Mouse (Mus musculus): ENCODE data around the gene Teddm1a. TPM values are rescaled to one million over a fixed set of nuclear protein-coding genes. Genes with fewer than 3 reads are reported as not detected.
"Not testable (repeated sequence)": the region's sequence is repeated elsewhere in the genome, so short reads cannot be mapped to it uniquely, and the experiment has no call there.

Gene Teddm1a
- polyA plus RNA-seq, 1 experiment from 2014 or later: not detected

DNA sequence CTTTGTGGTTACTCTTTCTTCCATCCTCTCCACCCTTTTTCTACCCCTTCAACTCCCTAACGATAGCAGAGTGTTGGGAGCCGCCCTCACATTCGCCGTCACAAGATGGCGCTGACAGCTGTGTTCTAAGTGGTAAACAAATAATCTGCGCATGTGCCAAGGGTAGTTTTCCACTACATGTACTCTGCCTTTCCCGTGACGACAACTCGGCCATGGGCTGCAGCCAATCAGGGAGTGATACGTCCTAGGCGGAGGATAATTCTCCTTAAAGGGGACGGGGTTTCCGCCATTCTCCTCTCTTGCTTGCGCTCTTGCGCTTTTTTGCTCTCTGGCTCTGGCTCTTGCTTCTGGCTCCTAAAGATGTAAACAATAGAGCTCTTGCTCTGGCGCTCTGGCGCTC is 11.2 kb upstream of the Teddm1a start:
- H3K36me3 ChIP-seq (replicated peaks; ENCODE audit: control insufficient read depth, insufficient read depth, low read depth, low read length); H3K4me2 ChIP-seq (ENCODE audit: low read depth, low read length); H3K27me3 ChIP-seq (ENCODE audit: control insufficient read depth, insufficient read depth, low read length); DNase-seq (ENCODE audit: low spot score); H3K4me3 ChIP-seq (ENCODE audit: low read depth, low read length); H3K9me3 ChIP-seq (replicated peaks; ENCODE audit: control insufficient read depth, low read length); H3K4me1 ChIP-seq (ENCODE audit: control insufficient read depth, insufficient read depth, low read length); H3K27ac ChIP-seq (replicated peaks; ENCODE audit: low read depth, low read length); H3K9ac ChIP-seq (replicated peaks; ENCODE audit: low read length); ATAC-seq (replicated peaks; ENCODE audit: insufficient number of reproducible peaks, low FRiP score, low TSS enrichment, low read depth): not testable (repeated sequence)
- 95% methylated on average over 17 of the region's 17 CpGs for WGBS

DNA sequence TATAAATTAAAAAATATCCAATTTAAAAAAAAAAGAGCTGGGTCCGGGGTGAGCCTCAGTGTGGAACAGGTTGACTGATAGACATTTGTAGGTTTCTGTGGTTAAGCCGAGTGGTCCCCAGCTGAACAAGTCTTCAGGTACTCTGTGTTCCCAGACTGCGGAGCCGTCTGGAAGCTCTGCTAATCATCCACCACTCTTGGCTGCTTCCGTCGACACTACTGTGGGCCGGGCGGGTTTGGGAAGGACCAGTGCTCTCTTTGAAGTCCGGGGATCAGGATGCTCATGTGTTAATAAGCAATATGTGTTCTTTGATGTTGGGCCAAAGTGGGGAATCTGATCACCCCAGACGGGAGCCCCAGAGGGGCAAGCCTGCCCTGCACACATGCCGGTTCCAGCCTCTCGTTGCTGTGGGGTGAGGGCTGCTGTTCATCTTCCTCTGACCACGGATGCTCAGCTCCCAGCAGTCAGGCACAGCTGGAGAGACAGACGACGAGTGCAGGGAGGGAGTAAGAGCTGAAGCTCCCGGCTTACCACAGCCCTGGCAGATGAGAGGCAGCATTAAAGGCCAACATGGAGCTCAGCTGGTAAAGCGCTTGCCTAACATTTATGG is 5.4 kb upstream of the Teddm1a start:
- ATAC-seq (replicated peaks; ENCODE audit: insufficient number of reproducible peaks, low FRiP score, low TSS enrichment, low read depth): no peak
- Histone ChIP-seq H3K27me3 (ENCODE audit: control insufficient read depth, insufficient read depth, low read length) (no peaks in the 10 kb centered on the region), H3K9ac (replicated peaks; ENCODE audit: low read length) (no peak overlapping the region), H3K4me1 (ENCODE audit: control insufficient read depth, insufficient read depth, low read length) (no peaks in the 10 kb centered on the region), H3K36me3 (replicated peaks; ENCODE audit: control insufficient read depth, insufficient read depth, low read depth, low read length) (no peaks in the 10 kb centered on the region), H3K4me2 (ENCODE audit: low read depth, low read length) (no peak overlapping the region), H3K4me3 (ENCODE audit: low read depth, low read length) (no peak overlapping the region), H3K27ac (replicated peaks; ENCODE audit: low read depth, low read length) (no peak overlapping the region), H3K9me3 (replicated peaks; ENCODE audit: control insufficient read depth, low read length) (no peaks in the 10 kb centered on the region)
- DNase-seq (ENCODE audit: low spot score): no peak
- WGBS: 37% methylated on average over 17 of the region's 17 CpGs

DNA sequence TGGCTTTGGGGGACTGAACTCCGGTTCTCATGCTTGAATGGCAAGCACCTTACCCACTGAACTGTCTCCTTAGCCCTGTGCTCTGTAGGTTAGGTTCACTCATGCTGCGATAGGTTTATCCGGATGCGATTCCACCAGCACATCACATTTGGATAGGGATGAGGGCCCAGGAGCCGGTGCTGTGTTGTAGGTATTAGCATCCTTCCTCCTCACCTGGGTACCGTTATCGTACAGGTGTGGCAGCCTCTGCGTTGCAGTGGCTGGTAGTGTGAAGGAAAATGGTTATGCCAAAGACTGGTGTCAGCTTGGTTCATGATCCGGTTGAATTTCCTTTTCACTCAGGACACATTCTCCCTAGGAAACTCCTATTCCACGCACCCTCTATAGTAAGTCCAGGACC is 1.4 kb upstream of the Teddm1a start:
- H3K4me3 ChIP-seq (ENCODE audit: low read depth, low read length): no peak overlapping the region
- no peaks in the 10 kb centered on the region for H3K9me3 ChIP-seq (replicated peaks; ENCODE audit: control insufficient read depth, low read length)
- no peak overlapping the region for H3K4me2 ChIP-seq (ENCODE audit: low read depth, low read length)
- WGBS: 96% methylated on average over 10 of the region's 10 CpGs
- H3K27ac ChIP-seq (replicated peaks; ENCODE audit: low read depth, low read length): no peak overlapping the region
- H3K36me3 ChIP-seq (replicated peaks; ENCODE audit: control insufficient read depth, insufficient read depth, low read depth, low read length): no peaks in the 10 kb centered on the region
- DNase-seq (ENCODE audit: low spot score): no peak
- H3K27me3 ChIP-seq (ENCODE audit: control insufficient read depth, insufficient read depth, low read length): no peaks in the 10 kb centered on the region
- H3K9ac ChIP-seq (replicated peaks; ENCODE audit: low read length): no peak overlapping the region
- ATAC-seq (replicated peaks; ENCODE audit: insufficient number of reproducible peaks, low FRiP score, low TSS enrichment, low read depth): no peak
- no peaks in the 10 kb centered on the region for H3K4me1 ChIP-seq (ENCODE audit: control insufficient read depth, insufficient read depth, low read length)

DNA sequence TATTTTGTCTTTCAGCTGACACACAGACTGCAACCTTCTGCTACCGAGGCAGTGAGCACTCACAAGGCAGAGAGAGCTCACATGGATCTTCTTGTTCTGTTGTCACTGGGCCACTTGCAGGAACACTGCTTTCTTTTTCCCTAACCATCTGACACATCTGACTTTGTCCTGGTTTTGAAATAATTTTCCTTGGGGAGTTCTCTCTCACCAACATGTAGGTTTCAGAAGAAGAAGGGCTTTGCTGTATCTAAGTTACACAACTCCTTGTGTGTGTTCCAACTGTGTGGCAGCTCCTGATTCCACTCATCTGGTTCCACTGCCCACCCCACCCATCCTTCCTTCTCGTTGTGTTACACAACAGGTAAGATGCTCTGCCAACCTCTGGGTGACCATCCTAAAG is 2.2 kb downstream of the Teddm1a start:
- Histone ChIP-seq H3K4me3 (ENCODE audit: low read depth, low read length) (no peak overlapping the region), H3K9me3 (replicated peaks; ENCODE audit: control insufficient read depth, low read length) (no peaks in the 10 kb centered on the region), H3K36me3 (replicated peaks; ENCODE audit: control insufficient read depth, insufficient read depth, low read depth, low read length) (no peaks in the 10 kb centered on the region), H3K27ac (replicated peaks; ENCODE audit: low read depth, low read length) (no peak overlapping the region), H3K9ac (replicated peaks; ENCODE audit: low read length) (no peak overlapping the region), H3K27me3 (ENCODE audit: control insufficient read depth, insufficient read depth, low read length) (no peaks in the 10 kb centered on the region), H3K4me2 (ENCODE audit: low read depth, low read length) (no peak overlapping the region), H3K4me1 (ENCODE audit: control insufficient read depth, insufficient read depth, low read length) (no peaks in the 10 kb centered on the region)
- DNase-seq (ENCODE audit: low spot score) (no peak), ATAC-seq (replicated peaks; ENCODE audit: insufficient number of reproducible peaks, low FRiP score, low TSS enrichment, low read depth) (no peak)
- 65% methylated on average over 2 of the region's 2 CpGs for WGBS

DNA sequence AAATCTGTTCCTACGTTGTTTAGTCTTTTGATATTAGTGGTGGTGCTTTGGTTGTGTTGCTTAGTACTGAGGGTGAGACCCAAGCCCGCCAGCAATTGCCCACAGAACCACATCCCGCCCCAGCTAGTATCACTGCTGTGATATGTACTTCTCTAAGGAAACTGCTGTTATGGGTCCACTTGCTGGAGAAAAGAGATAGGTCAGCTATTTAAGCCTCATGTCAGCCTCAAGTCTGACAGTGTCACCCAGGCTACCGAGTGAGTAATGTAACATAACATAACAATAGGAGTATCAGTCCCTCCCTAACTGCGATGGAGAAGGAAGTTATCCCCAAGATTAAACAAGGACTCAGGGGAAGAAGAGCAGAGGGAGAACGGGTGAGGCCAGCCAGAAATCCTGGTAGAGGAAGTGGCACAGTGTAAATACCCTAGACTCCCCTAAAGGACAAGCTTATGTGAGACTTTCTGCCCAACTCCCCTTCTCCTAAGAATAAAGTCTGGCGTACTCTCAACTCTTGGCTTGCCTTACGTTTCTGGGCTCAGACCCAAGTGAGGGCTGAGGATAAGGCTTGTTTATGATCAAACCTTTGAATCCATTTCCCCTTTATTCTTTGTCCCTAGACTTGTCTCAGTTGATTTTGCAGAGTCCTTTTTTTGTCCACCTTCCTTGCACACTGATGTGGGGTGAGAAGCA is 2.8 kb downstream of the Teddm1a start:
- no peak for ATAC-seq (replicated peaks; ENCODE audit: insufficient number of reproducible peaks, low FRiP score, low TSS enrichment, low read depth)
- no peaks in the 10 kb centered on the region for H3K27me3 ChIP-seq (ENCODE audit: control insufficient read depth, insufficient read depth, low read length)
- no peak overlapping the region for H3K27ac ChIP-seq (replicated peaks; ENCODE audit: low read depth, low read length)
- DNase-seq (ENCODE audit: low spot score): no peak
- no peaks in the 10 kb centered on the region for H3K4me1 ChIP-seq (ENCODE audit: control insufficient read depth, insufficient read depth, low read length)
- no peak overlapping the region for H3K4me3 ChIP-seq (ENCODE audit: low read depth, low read length)
- H3K9ac ChIP-seq (replicated peaks; ENCODE audit: low read length): no peak overlapping the region
- WGBS: 71% methylated on average over 8 of the region's 8 CpGs
- no peaks in the 10 kb centered on the region for H3K36me3 ChIP-seq (replicated peaks; ENCODE audit: control insufficient read depth, insufficient read depth, low read depth, low read length)
- no peak overlapping the region for H3K4me2 ChIP-seq (ENCODE audit: low read depth, low read length)
- H3K9me3 ChIP-seq (replicated peaks; ENCODE audit: control insufficient read depth, low read length): no peaks in the 10 kb centered on the region

DNA sequence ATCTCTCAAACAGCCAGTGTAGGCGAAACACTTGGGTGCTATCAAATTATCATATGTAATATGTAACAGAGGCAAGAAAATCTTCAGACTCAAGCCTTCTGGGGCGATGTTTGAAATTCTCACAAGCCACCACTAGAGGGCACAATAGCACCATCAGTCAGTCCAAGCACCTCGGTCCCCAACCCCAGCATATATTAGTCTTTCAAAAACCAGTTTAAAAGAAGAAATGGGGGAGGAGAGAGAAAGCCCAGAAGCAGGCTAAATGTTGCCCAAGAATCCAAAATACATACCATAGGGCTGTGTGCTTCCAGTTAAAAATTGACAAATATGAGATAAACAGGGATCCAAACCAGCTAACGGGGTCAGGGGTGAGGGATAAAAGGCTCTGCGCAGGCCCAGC is 3.4 kb downstream of the Teddm1a start:
- no peaks in the 10 kb centered on the region for H3K9me3 ChIP-seq (replicated peaks; ENCODE audit: control insufficient read depth, low read length)
- H3K27ac ChIP-seq (replicated peaks; ENCODE audit: low read depth, low read length): no peak overlapping the region
- no peak overlapping the region for H3K4me3 ChIP-seq (ENCODE audit: low read depth, low read length)
- no peak overlapping the region for H3K4me2 ChIP-seq (ENCODE audit: low read depth, low read length)
- H3K9ac ChIP-seq (replicated peaks; ENCODE audit: low read length): no peak overlapping the region
- H3K27me3 ChIP-seq (ENCODE audit: control insufficient read depth, insufficient read depth, low read length): no peaks in the 10 kb centered on the region
- no peak for ATAC-seq (replicated peaks; ENCODE audit: insufficient number of reproducible peaks, low FRiP score, low TSS enrichment, low read depth)
- DNase-seq (ENCODE audit: low spot score): peak; percentile 86
- no peaks in the 10 kb centered on the region for H3K36me3 ChIP-seq (replicated peaks; ENCODE audit: control insufficient read depth, insufficient read depth, low read depth, low read length)
- 40% methylated on average over 5 of the region's 5 CpGs for WGBS
- no peaks in the 10 kb centered on the region for H3K4me1 ChIP-seq (ENCODE audit: control insufficient read depth, insufficient read depth, low read length)

DNA sequence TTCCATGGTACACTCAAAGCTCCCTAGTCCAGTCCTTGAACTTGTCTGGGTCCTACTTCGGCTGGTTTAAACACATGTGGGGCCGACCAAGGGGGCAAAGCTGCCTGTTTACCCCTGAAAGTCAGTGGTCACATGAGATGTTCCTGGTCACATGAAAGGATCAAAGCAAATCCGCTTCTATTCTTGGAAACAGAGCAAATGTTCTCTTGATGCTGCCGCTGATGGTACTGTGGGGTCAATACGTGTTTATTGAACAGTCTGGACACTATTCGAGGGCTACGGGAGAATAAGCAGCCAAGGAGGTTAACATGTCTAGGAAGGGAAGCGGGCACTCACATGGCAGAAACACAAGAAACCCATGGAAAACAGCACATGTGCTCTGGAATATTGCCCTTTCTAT is 5.7 kb downstream of the Teddm1a start:
- no peak overlapping the region for H3K9ac ChIP-seq (replicated peaks; ENCODE audit: low read length)
- H3K4me2 ChIP-seq (ENCODE audit: low read depth, low read length): no peak overlapping the region
- H3K4me3 ChIP-seq (ENCODE audit: low read depth, low read length): no peak overlapping the region
- DNase-seq (ENCODE audit: low spot score) (no peak), ATAC-seq (replicated peaks; ENCODE audit: insufficient number of reproducible peaks, low FRiP score, low TSS enrichment, low read depth) (no peak)
- no peak overlapping the region for H3K27ac ChIP-seq (replicated peaks; ENCODE audit: low read depth, low read length)
- no peaks in the 10 kb centered on the region for H3K4me1 ChIP-seq (ENCODE audit: control insufficient read depth, insufficient read depth, low read length)
- 86% methylated on average over 8 of the region's 8 CpGs for WGBS
- H3K9me3 ChIP-seq (replicated peaks; ENCODE audit: control insufficient read depth, low read length): no peaks in the 10 kb centered on the region
- no peaks in the 10 kb centered on the region for H3K36me3 ChIP-seq (replicated peaks; ENCODE audit: control insufficient read depth, insufficient read depth, low read depth, low read length)
- H3K27me3 ChIP-seq (ENCODE audit: control insufficient read depth, insufficient read depth, low read length): no peaks in the 10 kb centered on the region

DNA sequence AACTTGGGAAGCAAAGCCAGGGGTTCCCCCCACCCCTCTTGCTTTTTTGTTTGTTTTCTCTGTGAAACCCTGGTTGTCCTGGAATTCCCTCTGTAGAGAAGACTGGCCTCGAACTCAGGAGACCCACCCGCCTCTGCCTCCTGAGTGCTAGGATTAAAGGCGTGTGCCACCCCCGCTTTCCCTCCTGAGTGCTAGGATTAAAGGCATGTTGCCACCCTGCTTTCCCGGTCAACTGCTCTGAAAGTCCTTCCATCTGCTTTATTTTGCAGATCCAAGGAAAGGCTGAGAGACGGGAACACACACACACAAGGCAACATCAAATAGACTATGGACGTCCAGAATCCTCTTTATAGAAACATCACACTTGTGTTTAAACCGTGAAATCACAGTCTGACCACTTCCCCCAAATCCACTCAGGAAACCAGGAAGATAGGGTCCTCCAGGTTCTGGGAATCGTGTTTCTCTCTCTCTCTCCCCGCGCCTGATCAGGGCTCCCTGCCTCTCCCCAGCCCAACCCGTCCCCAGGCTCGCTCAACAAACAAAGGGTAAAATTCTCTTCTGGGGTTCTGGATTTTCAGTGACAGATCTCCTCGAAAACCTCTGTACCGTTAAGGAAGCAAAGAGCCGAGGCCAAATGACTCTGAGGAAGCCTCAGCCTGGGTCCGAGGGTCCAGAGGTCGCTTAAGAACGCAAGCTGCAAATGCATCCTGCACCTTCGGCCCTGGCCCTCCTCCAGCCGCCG is 7.6 kb downstream of the Teddm1a start:
- H3K4me1 ChIP-seq (ENCODE audit: control insufficient read depth, insufficient read depth, low read length): no peaks in the 10 kb centered on the region
- no peaks in the 10 kb centered on the region for H3K27me3 ChIP-seq (ENCODE audit: control insufficient read depth, insufficient read depth, low read length)
- H3K4me3 ChIP-seq (ENCODE audit: low read depth, low read length): peak overlapping the region; percentile 57
- no peak for DNase-seq (ENCODE audit: low spot score)
- peak; percentile 22 for ATAC-seq (replicated peaks; ENCODE audit: insufficient number of reproducible peaks, low FRiP score, low TSS enrichment, low read depth)
- WGBS: 20% methylated on average over 22 of the region's 22 CpGs
- no peaks in the 10 kb centered on the region for H3K9me3 ChIP-seq (replicated peaks; ENCODE audit: control insufficient read depth, low read length)
- peak overlapping the region; percentile 81 for H3K9ac ChIP-seq (replicated peaks; ENCODE audit: low read length)
- peak overlapping the region; percentile 48 for H3K4me2 ChIP-seq (ENCODE audit: low read depth, low read length)
- peaks cover 3% of the 10 kb centered on the region; the same call in 1 of the 2 replicates for H3K36me3 ChIP-seq (replicated peaks; ENCODE audit: control insufficient read depth, insufficient read depth, low read depth, low read length)
- peak overlapping the region; percentile 83 for H3K27ac ChIP-seq (replicated peaks; ENCODE audit: low read depth, low read length)

All from embryonic facial prominence, embryonic 11.5 days (tissue).